Mouse (Mus musculus): ENCODE data around the gene Lpin3.

The Lpin3 gene

DNA sequence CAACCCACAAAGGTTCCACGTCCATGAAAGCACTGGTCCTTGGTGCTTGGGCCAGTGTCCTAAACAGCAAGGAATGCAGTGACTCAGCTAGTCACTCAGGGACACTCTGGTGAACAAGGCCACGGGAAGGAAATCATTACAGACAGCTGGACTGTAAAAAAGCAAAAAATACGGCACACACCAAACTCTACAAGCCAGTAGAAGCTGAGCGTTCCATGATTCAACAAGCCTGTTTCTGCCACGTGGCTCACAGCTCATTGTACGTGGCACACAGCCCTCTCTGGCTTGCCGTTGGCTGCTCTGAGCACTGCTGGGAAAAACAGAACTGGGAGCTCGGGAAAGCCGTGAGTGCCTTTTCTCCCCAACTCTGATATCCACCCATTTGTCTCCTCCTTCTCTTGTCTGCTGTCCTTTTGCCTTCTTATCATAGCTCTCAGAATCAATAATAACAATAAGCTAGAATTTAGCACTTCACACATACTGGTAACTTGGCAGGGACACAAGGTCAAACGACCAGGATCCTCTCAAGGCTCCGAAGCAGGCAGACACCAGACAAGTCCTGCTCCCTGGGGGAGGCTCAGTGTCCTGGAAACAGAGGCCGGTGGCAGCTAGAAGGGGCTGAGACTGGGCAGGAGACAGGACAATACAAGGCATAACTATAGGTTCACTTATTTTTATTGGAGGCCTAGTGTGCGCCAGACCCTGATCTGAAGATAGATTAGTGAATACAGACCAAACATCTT lies at the start of gene Lpin3:
Lpin3 (plus strand) TSS at position 218 of the 743 bp plus-strand sequence.
- DNase-seq = peak; percentile 37

DNA sequence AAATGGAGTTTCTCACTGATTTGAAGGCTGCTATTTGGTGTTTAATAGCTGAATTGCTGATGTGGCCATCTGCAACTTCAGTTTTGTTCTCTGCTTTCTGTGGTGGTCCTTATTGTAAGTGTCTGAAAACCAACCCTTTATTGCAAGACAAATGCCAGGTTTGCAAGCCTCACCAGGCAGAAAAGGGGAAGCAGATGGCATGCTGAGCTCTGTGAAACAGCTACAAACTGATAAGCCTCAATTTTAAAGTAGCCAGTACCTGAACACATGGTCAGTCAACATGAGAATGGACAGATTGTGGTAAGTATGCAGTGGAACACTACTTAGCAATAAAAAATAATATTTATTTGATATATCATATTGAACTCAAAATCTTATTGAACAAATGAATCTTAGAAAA lies 39.6 kb upstream of the Lpin3 start:
- no peak for DNase-seq

GRCm38 (mm10) chr2:160847664-160848063 lies 32.8 kb upstream of the Lpin3 start:
- DNase-seq = no peak

DNA sequence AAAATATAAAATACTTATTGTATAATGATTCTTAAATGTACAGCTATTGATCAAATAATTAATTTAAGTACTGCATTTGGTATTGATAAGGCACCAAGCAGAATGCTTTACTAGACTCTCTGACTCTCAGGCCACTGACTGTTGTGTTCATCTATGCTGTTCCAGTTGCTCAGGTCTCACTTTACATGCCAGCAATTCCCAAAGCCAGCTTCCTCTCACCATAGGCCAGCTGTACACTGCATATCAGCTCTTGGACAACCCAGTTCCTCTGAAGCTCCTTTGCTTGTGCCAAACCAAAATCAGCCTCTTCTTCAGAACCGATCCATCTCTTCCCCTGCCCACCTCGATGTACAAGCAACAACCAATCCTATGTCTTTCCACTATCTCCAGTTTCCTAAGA lies 32.3 kb upstream of the Lpin3 start:
- no peak for DNase-seq

DNA sequence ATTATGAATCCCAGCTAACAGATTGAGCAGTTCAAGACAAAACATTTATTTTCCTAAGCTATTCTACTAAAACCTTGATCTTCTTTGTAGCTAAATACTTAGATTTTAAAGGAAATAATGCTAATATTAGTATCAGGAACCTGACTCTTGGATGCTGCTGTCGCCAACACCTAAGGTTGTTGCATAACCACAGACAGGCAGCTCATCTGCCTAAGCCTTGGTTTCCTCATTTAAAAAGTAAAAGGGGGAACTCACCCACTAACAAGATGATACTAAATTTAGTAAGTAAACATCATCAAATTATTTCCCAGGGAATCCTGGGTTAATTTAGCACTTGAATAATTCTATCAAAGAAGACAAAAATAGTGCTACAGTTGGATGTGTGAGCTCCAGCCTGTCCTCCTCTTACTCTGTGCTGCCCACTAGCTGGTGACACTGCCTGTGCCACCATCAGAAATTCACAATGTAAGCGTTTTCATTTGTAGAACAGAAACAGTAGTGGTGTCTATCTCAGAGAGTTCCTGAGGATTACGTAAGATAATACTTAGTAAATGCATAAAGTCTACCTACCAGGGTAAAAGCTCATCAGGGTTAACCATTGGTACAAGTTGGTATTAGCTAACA lies 30.7 kb upstream of the Lpin3 start:
- no peak for DNase-seq

GRCm38 (mm10) chr2:160850360-160850759 lies 30.1 kb upstream of the Lpin3 start:
- no peak for DNase-seq

DNA sequence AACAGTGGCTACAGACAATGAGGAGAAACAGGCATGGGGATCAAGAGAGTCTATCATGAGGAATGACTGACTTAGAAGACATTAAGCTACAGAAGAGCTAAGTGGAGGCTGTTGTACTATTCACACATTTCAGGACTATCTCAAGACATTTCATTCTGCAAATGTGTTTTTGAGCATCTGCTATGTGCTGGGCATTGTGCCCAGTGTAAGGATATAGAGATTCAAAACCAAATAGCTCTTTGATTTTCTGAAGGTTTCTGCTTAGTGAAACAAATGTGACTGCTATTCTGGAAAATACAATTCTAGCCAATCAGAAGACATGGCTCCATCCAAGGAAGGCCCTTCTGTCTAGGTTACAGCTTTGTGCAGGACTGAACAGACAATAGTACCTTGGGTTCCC lies 25.8 kb upstream of the Lpin3 start:
- DNase-seq = peak; percentile 53

DNA sequence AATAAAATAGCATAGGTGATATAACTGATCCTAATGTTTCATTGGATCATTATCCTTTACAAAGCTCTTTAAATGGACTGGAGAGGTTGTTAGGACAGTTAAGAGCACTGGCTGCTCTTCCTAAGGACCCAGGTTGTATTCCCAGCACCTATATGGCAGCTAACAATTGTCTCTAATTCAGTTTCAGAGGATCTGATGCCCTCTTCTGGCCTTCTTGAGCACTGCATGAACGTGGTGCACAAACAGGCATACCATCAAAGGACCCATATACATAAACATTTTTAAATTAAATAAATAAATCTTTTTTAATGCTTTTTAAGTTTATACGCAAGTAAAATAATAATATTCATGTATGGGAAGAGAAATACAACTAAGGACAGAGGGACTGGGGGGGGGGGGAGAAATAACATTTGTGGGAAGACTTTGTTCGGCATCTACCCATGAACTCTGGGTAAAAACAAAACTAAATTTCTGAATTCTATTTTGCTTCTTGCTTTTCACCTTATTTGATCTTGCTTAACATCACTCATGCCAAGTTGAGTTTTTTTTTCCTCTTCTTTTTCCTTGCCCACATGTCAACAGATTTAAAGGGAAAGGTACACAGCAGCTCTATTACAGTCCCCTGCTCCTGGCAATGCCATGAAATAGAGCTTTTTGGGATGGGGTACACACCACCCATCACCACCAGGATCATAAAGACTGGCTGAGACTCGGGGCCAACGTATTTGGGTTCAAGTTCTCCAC lies 23.9 kb upstream of the Lpin3 start:
- DNase-seq = no peak

- DNase-seq = no peak
Measured at GRCm38 (mm10) chr2:160860363-160860762, 20.1 kb upstream of the Lpin3 start.

DNA sequence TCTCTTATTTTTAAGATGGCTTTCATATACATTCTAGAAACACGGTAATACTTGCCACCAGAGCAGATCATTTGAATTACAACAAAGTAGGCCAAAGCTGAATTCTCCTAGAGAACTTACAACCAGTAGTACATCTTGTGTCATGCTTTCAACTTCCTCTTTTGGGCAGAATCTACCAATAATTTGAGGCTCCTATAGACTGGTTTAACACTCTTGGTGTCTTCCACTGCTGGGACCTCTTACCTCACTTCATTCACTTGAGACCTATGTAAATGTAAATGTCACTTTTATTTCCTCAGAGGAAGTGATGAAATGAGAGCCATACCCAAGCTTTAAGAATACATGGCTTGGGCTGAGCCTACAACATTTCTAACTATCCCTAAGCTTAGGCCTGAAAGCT lies 16.4 kb upstream of the Lpin3 start:
- no peak for DNase-seq

- DNase-seq = no peak
Measured at GRCm38 (mm10) chr2:160865266-160865665, 15.2 kb upstream of the Lpin3 start.

- no peak for DNase-seq
Measured at GRCm38 (mm10) chr2:160869446-160869845, 11.0 kb upstream of the Lpin3 start.

- DNase-seq = no peak
Measured at GRCm38 (mm10) chr2:160871310-160871709, 9.2 kb upstream of the Lpin3 start.

- DNase-seq = peak; percentile 75
Measured at GRCm38 (mm10) chr2:160872395-160872794, 8.1 kb upstream of the Lpin3 start.

DNA sequence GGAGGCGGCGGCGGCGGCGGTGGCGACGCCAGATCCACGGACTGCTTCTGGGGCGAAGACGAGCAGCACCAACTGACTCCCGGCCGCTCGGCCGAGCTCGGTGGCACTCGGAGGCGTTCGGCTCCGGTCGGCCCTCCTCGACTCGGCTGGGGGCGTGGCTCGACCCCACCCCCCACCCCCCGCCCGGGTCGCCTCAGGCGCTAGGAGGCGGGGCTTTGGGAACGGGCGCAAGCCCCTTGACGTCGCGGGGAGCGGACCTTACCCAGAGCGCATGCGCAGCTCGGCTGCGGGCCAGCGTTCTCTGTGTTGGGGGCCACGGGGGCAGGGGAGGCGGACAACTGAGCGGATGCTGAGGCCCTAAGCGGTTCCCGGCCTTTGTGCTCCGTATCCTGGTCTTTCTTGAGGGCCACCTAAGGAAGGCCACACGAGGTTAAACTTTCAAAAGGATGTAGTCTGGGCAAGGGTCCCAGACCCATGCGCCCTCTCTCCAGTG lies 7.5 kb upstream of the Lpin3 start, which contains the start of gene Zhx3:
Zhx3 (minus strand) TSS at position 109 of the 493 bp plus-strand sequence.
- DNase-seq = peak; percentile 89

- no peak for DNase-seq
Measured at GRCm38 (mm10) chr2:160874231-160874877, 6.1 kb upstream of the Lpin3 start.

- DNase-seq = no peak
Measured at GRCm38 (mm10) chr2:160876115-160876514, 4.4 kb upstream of the Lpin3 start.

DNA sequence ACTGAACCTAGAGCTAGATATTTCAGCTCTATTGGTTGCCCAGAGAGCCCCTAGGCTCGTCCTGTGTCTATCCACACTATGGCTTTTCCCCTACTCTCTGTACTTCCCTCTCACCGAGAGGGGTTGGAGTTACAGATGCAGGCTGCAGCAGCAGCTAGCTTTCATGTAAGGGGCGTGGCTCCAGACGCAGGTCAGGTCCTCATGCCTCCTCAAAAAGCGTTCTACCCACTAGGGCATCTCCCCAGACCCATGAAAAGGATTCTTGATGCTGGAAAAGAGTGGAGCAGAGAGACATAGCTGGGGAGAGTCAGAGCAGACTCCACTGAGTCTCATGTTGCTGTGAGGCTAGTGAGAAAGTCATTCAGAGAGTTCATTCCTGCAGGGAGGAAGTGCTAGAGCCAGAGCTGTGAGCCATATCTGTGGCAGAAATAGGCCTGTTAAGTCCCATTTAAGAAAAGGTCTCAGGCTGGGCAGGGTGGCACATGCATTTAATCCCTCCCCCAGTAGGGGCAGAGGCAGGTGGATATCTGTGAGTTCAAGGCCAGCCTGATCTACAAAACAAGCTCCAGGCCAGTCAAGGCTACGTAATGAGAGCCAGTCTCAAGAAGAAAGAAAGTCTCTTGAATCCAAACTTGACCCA lies 1.1 kb downstream of the Lpin3 start:
- DNase-seq = no peak

- no peak for DNase-seq
Measured at GRCm38 (mm10) chr2:160882436-160882835, 2.0 kb downstream of the Lpin3 start.

DNA sequence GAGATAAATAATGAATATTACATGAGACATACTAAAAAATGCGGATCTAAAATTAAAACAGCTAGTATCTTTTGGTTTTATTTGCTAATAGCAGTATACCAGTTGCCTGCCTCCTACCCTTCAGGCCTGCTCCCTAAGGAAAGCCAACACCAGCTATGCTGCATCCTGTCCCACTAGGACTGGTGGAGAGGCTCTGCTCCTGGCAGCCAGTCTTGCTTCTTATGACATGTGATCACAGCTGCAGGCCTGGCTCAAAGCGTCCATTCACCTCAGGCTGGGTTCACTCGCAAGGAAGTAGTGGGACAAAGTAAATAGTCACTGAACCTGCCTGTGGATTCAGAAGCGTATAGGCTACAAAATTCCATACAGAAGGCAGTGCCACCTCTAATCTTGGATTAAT lies 3.4 kb downstream of the Lpin3 start:
- no peak for DNase-seq

DNA sequence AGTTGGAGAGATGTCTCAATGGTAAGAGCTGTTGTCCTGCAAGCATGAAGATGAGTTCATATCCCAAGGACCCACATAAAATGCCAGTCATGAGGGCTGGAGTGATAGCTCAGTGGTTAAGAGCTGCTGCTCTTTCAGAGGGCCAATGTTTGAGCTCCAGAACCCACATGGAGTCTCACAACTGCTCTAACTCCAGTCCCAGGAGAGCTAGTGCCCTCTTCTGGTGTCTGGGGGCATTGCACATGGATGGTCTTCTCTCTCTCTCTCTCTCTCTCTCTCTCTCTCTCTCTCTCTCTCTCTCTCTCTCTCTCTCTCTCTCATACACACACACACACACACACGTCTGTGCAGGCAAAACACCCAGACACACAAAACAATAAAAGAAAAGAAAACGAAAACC lies 4.4 kb downstream of the Lpin3 start:
- DNase-seq = no peak

GRCm38 (mm10) chr2:160886221-160886620 lies 5.8 kb downstream of the Lpin3 start:
- DNase-seq = no peak

GRCm38 (mm10) chr2:160887284-160887683 lies 6.8 kb downstream of the Lpin3 start:
- DNase-seq = peak; percentile 73
